In the genomic region with DNA sequence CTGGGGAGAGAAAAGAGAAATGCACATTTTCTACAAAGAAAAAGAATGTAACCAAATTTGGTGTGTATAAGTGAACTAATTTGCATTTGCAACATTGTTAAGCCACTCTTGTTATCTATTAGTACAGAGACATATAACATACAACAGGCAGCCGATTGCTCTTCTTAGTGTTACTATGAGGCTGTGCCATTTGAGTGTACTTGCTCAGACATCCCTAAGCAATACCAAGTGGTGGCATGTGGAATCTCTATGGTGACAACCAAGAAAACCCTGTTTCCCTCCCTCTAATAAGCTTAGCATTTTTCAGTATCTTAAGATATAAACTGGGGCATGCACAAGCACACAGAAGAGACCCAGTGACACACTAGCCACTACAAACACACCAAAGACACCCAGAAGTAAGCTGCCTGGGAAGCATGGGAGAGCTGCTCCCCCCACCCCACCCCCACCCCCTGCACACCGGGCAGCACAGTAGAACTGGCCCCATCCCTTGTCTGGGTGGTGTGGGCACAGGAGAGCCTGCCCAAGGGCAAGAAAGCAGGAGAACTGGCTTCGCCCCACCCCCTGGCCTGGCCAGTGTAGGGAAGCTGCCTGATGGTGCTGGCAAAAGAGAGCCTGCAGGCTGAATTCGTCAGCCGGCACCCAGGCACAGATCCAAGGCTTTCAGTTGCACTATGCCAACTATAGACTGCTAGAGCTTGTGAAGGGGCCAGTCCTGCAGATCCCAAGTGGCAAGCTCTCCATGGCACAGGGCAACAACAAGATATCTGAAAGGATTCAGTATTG, we compare ENCODE assay signal across 7 mouse cellular contexts.
A peak's percentile ranks its signal among the peaks of the same experiment; 100 is the strongest.
DNase-seq lines count a peak whose midpoint lies in the region; ATAC-seq lines count a peak whose summit lies in the region.

No protein-coding gene starts in this region.

- no peaks in the 10 kb centered on the region for H3K27me3 ChIP-seq in heart, embryonic 16.5 days (ENCODE audit: control insufficient read depth, insufficient read depth, low read length)
- no peaks in the 10 kb centered on the region for H3K27me3 ChIP-seq in limb, embryonic 10.5 days (ENCODE audit: low read depth, poor library complexity, severe bottlenecking)

- 0 out of 2 replicates have a peak overlapping the region, but pooled peaks have one; percentile 6 for H3K9ac ChIP-seq in heart, embryonic 16.5 days (ENCODE audit: low read length)

- peak; percentile 54 for ATAC-seq in erythroblast, adult 5-6 weeks (replicated peaks; ENCODE audit: low FRiP score, poor library complexity, severe bottlenecking)
- ATAC-seq in heart, embryonic 16.5 days (replicated peaks; ENCODE audit: extremely low read depth, insufficient read depth, low FRiP score), result peak; percentile 92

- H3K9me3 ChIP-seq in heart, embryonic 16.5 days (replicated peaks; ENCODE audit: control insufficient read depth, low read length), result no peaks in the 10 kb centered on the region
- no peaks in the 10 kb centered on the region for H3K9me3 ChIP-seq in limb, embryonic 10.5 days (replicated peaks)

- no peak overlapping the region for H3K4me2 ChIP-seq in heart, embryonic 16.5 days (ENCODE audit: low read depth, low read length)

- DNase-seq in 3134 (ENCODE audit: extremely low read depth, insufficient read length, low spot score) (peak; percentile 70), NIH3T3 (ENCODE audit: low read depth) (peak; percentile 65)
- peak; percentile 18 to 53 for DNase-seq in layer of hippocampus, postnatal 25 days (ENCODE audit: extremely low spot score in 1 of 2, low spot score in 1 of 2)
- DNase-seq in right cerebral cortex, adult 2 months (ENCODE audit: low spot score in 2 of 2), result peak; percentile 39 to 43
- DNase-seq in limb, embryonic 10.5 days (ENCODE audit: low spot score), result no peak

- H3K4me3 ChIP-seq in heart, embryonic 16.5 days (ENCODE audit: low read length), result no peak overlapping the region
- H3K4me3 ChIP-seq in limb, embryonic 10.5 days, result no peak overlapping the region

- no peaks in the 10 kb centered on the region for H3K36me3 ChIP-seq in heart, embryonic 16.5 days (ENCODE audit: control insufficient read depth, insufficient read depth)
- H3K36me3 ChIP-seq in limb, embryonic 10.5 days, result no peaks in the 10 kb centered on the region

- peaks cover 8% of the 10 kb centered on the region; the same call in 1 of the 2 replicates for H3K4me1 ChIP-seq in heart, embryonic 16.5 days (ENCODE audit: control insufficient read depth, insufficient read depth, low read length)
- peaks cover 5% of the 10 kb centered on the region for H3K4me1 ChIP-seq in limb, embryonic 10.5 days

- peak overlapping the region; percentile 79 for H3K27ac ChIP-seq in heart, embryonic 16.5 days (ENCODE audit: low read length)
- no peak overlapping the region for H3K27ac ChIP-seq in limb, embryonic 10.5 days

- 47% methylated on average over 5 of the region's 5 CpGs for WGBS in heart, embryonic 16.5 days
- WGBS in limb, embryonic 10.5 days, result 87% methylated on average over 5 of the region's 5 CpGs
